Mouse (Mus musculus) limb, embryonic 14.5 days (tissue): ENCODE measurements at regions not wholly inside any gene's neighbourhood (a gene's known extent, or its start where the extent isn't known, plus 50 kb on each side); places are given as distances from the start of the nearest gene placed in this dataset.

ENCODE experiments used
- ATAC-seq: fragments of 200-750 bp; cut with Nextera tagmentation; 2 replicates; pipeline ENCODE4 v1.8.0; 2017; ENCODE audit warnings: low read depth, moderate number of reproducible peaks, moderate TSS enrichment; ENCODE audit not compliant: low FRiP score
- DNase-seq: peaks from one replicate; pipeline ENCODE4 v3.0.0-alpha.2; 2015; ENCODE audit warnings: low spot score
- H3K27ac ChIP-seq: fragments of 300-500 bp; sonication (generic); replicated peaks from 2 replicates; pipeline ENCODE4 v1.5.1; 2014; ENCODE audit warnings: low read depth, mild to moderate bottlenecking, low read length, moderate library complexity, mixed read lengths
- H3K27me3 ChIP-seq: fragments of 300-500 bp; sonication (generic); 2 replicates; pipeline ENCODE4 v1.6.1; 2014; ENCODE audit warnings: low read length, mixed read lengths; ENCODE audit not compliant: control insufficient read depth, insufficient read depth
- H3K36me3 ChIP-seq: fragments of 300-500 bp; sonication (generic); 2 replicates; pipeline ENCODE4 v1.6.1; 2014; ENCODE audit warnings: mild to moderate bottlenecking, low read length, moderate library complexity, mixed read lengths; ENCODE audit not compliant: control insufficient read depth, insufficient read depth
- H3K4me1 ChIP-seq: fragments of 300-500 bp; sonication (generic); 2 replicates; pipeline ENCODE4 v1.6.1; 2014; ENCODE audit warnings: antibody characterized with exemption, low read length, mixed read lengths; ENCODE audit not compliant: control insufficient read depth, insufficient read depth
- H3K4me2 ChIP-seq: fragments of 300-500 bp; sonication (generic); replicated peaks from 2 replicates; pipeline ENCODE4 v1.6.1; 2014; ENCODE audit warnings: low read depth, mild to moderate bottlenecking, low read length, moderate library complexity; ENCODE audit not compliant: severe bottlenecking
- H3K4me3 ChIP-seq: fragments of 300-500 bp; sonication (generic); replicated peaks from 2 replicates; pipeline ENCODE4 v1.5.1; 2014; ENCODE audit warnings: low read length
- H3K9ac ChIP-seq: fragments of 300-500 bp; sonication (generic); 2 replicates; pipeline ENCODE4 v1.6.1; 2014; ENCODE audit warnings: mild to moderate bottlenecking, low read depth, low read length, moderate library complexity; ENCODE audit not compliant: severe bottlenecking
- H3K9me3 ChIP-seq: fragments of 300-500 bp; sonication (generic); 2 replicates; pipeline ENCODE4 v1.6.1; 2016; ENCODE audit warnings: low read length; ENCODE audit not compliant: control insufficient read depth
- POLR2A ChIP-seq: fragments of 200-500 bp; IDR thresholded peaks from 2 replicates; pipeline ENCODE4 v1.8.0; 2012; ENCODE audit warnings: inconsistent platforms, mild to moderate bottlenecking, moderate library complexity, borderline replicate concordance; ENCODE audit not compliant: insufficient read depth, insufficient read length; ENCODE audit errors: extremely low read depth
- WGBS: fragments of 180-500 bp; shearing (Covaris S2); extraction: QIAGEN DNeasy Blood & Tissue Kit; methylation state at CpG from one replicate; pipeline ENCODE4 v1.1.7; 2014; 5-methylcytosine and 5-hydroxymethylcytosine counted together

DNA sequence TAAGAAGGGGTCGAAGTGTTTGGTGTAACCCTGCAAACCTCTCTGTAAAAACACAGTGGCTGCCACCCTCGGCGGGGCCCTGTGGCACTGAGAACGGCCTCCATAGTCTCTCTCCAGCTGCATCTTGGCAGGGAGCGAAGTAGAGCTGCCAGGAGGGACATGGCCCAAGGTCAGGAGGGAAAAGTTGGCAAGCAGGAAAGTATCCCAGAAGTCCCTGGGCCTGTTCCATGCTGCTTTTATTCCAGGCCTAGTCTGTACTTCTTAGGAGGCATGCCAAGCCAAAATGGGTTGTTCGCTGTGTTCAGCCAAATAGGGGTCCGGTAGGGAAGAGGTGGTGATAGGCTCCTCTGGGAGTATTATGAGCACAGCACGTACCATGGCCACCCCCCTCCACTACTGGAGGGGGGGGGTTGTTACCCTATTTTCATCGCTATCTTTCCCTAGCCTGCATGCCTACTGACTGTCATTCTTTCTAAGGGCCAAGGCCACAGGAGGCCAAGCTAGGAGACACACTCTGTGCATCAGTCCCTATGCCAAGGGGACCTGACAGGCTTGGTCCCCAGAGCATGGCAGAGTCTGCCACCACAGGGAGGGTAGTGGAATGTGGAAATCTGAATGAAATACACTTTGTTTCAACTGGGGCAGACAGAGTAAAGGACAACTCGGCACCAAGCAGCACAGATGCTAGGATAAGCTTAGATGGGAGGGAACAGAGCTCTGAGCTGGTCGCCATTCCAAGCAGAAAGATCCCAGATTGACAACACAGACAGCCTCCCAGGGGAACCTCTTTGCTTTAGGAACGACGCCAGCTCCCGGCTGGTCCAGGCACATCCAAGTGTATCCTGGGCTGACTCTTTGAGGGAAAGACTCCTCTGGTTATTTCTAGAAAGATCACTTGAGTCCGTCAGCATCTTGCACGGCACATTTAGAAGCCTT, 74.2 kb upstream of the Irf2bp2 start:
- H3K4me2 ChIP-seq: no peak overlapping the region

GRCm38 (mm10) chr8:126667086-126667720, 73.4 kb upstream of the Irf2bp2 start:
- peak; percentile 40 for DNase-seq
- no peaks in the 10 kb centered on the region for H3K27me3 ChIP-seq
- H3K27ac ChIP-seq: peak overlapping the region; percentile 97
- H3K4me2 ChIP-seq: peak overlapping the region; percentile 33
- no peaks in the 10 kb centered on the region for H3K36me3 ChIP-seq
- no peaks in the 10 kb centered on the region for H3K9me3 ChIP-seq
- ATAC-seq: no peak
- 25% methylated on average over 12 of the region's 12 CpGs for WGBS
- H3K4me1 ChIP-seq: peaks cover 72% of the 10 kb centered on the region
- no peak for TF ChIP-seq POLR2A
- H3K4me3 ChIP-seq: no peak overlapping the region
- peak overlapping the region; percentile 9; the same call in 1 of the 2 replicates for H3K9ac ChIP-seq

More for the DNA sequence above, 74.2 kb upstream of the Irf2bp2 start:
- no peaks in the 10 kb centered on the region for H3K9me3 ChIP-seq
- H3K36me3 ChIP-seq: no peaks in the 10 kb centered on the region
- peaks cover 67% of the 10 kb centered on the region for H3K4me1 ChIP-seq
- ATAC-seq: no peak
- DNase-seq: peak; percentile 89
- no peaks in the 10 kb centered on the region for H3K27me3 ChIP-seq
- TF ChIP-seq POLR2A: no peak
- WGBS: 43% methylated on average over 16 of the region's 16 CpGs
- H3K27ac ChIP-seq: peak overlapping the region; percentile 97
- no peak overlapping the region for H3K4me3 ChIP-seq
- no peak overlapping the region for H3K9ac ChIP-seq

GRCm38 (mm10) chr8:126666327-126667085, 72.7 kb upstream of the Irf2bp2 start:
- Histone ChIP-seq H3K36me3 (no peaks in the 10 kb centered on the region), H3K4me1 (peaks cover 78% of the 10 kb centered on the region), H3K27ac (peak overlapping the region; percentile 97), H3K27me3 (no peaks in the 10 kb centered on the region), H3K4me2 (peak overlapping the region; percentile 44), H3K9ac (peak overlapping the region; percentile 22; the same call in 1 of the 2 replicates), H3K9me3 (no peaks in the 10 kb centered on the region), H3K4me3 (no peak overlapping the region)
- WGBS: under 1% methylated on average over 15 of the region's 15 CpGs
- ATAC-seq (peak; percentile 89), DNase-seq (peak; percentile 100)
- 0 out of 2 replicates have a peak, but pooled peaks have one; percentile 3 for TF ChIP-seq POLR2A

- H3K4me2 ChIP-seq: peak overlapping the region; percentile 44
- no peak for ATAC-seq
- 12% methylated on average over 18 of the region's 18 CpGs for WGBS
- no peak overlapping the region; the same call in 1 of the 2 replicates for H3K4me3 ChIP-seq
- peak; percentile 69 for DNase-seq
- H3K36me3 ChIP-seq: no peaks in the 10 kb centered on the region
- peaks cover 86% of the 10 kb centered on the region for H3K4me1 ChIP-seq
- no peaks in the 10 kb centered on the region for H3K27me3 ChIP-seq
- H3K9me3 ChIP-seq: no peaks in the 10 kb centered on the region
- H3K9ac ChIP-seq: peak overlapping the region; percentile 22; the same call in 1 of the 2 replicates
- peak overlapping the region; percentile 97 for H3K27ac ChIP-seq
- TF ChIP-seq POLR2A: no peak
Measured at GRCm38 (mm10) chr8:126665581-126666241, 71.9 kb upstream of the Irf2bp2 start.
